Mouse (Mus musculus): ENCODE data around the gene Nup107. TPM values are rescaled to one million over a fixed set of nuclear protein-coding genes. Genes with fewer than 3 reads are reported as not detected.
A peak's percentile ranks its signal among the peaks of the same experiment; 100 is the strongest.

Nup107 gene
- total and polyA plus RNA-seq, 3 experiments: 80.2 to 91.6 TPM; not detected in 1

GRCm38 (mm10) chr10:117731244-117732101, 61.0 kb downstream of the Nup107 start (continued):
- TF ChIP-seq MAFK (IDR thresholded peaks at IDR 0.05; ENCODE audit: borderline replicate concordance, low read depth, low read length) (no peak), ETS1 (IDR thresholded peaks at IDR 0.05; ENCODE audit: low read depth, low read length) (peak; percentile 60; the same call in 1 of the 2 replicates), SIN3A (IDR thresholded peaks at IDR 0.05; ENCODE audit: low read length) (peak; percentile 69; the same call in 1 of the 2 replicates), GABPA (IDR thresholded peaks at IDR 0.05; ENCODE audit: low read depth, low read length) (no peak), GATA1 (IDR thresholded peaks at IDR 0.05; ENCODE audit: low read depth, low read length) (peak; percentile 64; the same call in 1 of the 2 replicates), NRF1 (IDR thresholded peaks at IDR 0.05; ENCODE audit: insufficient read depth, low read depth, low read length, poor library complexity, severe bottlenecking) (no peak), BHLHE40 (IDR thresholded peaks at IDR 0.05; ENCODE audit: borderline replicate concordance, low read depth, low read length) (no peak; the same call in 1 of the 2 replicates), ZNF384 (IDR thresholded peaks at IDR 0.05; ENCODE audit: low read depth, low read length) (peak; percentile 48; the same call in 1 of the 2 replicates), USF1 (IDR thresholded peaks at IDR 0.05; ENCODE audit: low read depth, low read length) (no peak), HCFC1 (IDR thresholded peaks at IDR 0.05; ENCODE audit: low read depth, low read length) (peak; percentile 53), USF2 (IDR thresholded peaks at IDR 0.05; ENCODE audit: borderline replicate concordance in 1 of 2, insufficient read depth in 1 of 2, low read depth in 1 of 2, low read length in 2 of 2) (no peak), KAT2A (conservative IDR thresholded peaks at IDR 0.05; ENCODE audit: low read depth, low read length) (no peak)

- TF ChIP-seq GATA1 (IDR thresholded peaks at IDR 0.05; ENCODE audit: low read depth, low read length): no peak
- no peak for TF ChIP-seq NELFE (IDR thresholded peaks at IDR 0.05; ENCODE audit: low read depth, low read length)
- no peak for TF ChIP-seq UBTF (IDR thresholded peaks at IDR 0.05; ENCODE audit: borderline replicate concordance, insufficient read depth, low read depth, low read length)
- Histone ChIP-seq H3K36me3 (ENCODE audit: control insufficient read depth in 1 of 2, insufficient read depth in 2 of 2, low read length in 2 of 2) (peaks cover 0 to 16% of the 10 kb centered on the region in 2 experiments; a peak in 2 of 4 replicates), H3K27ac (ENCODE audit: control insufficient read depth, low read depth, low read length) (no peak overlapping the region), H3K79me2 (ENCODE audit: control insufficient read depth, insufficient read depth, low read length, poor library complexity) (no peaks in the 10 kb centered on the region), H3K4me3 (ENCODE audit: control insufficient read depth in 1 of 2, insufficient read depth in 1 of 2, low read depth in 2 of 2, low read length in 2 of 2) (no peak overlapping the region), H3K27me3 (ENCODE audit: control insufficient read depth in 1 of 2, insufficient read depth in 2 of 2, low read length in 2 of 2) (no peaks in the 10 kb centered on the region), H3K9ac (ENCODE audit: control insufficient read depth, low read depth, low read length, poor library complexity, severe bottlenecking) (peak overlapping the region; percentile 34; the same call in 1 of the 2 replicates), H3K4me1 (ENCODE audit: control insufficient read depth in 1 of 2, insufficient read depth in 2 of 2, low read length in 2 of 2) (peaks cover 5 to 15% of the 10 kb centered on the region in 2 experiments; a peak in 2 of 4 replicates), H3K9me3 (replicated peaks; ENCODE audit: insufficient read depth, low read length) (no peaks in the 10 kb centered on the region)
- DNase-seq (ENCODE audit: low read depth, low spot score): no peak
Measured at GRCm38 (mm10) chr10:117730637-117731203, 61.8 kb downstream of the Nup107 start.
